Mouse (Mus musculus): Measurements from ENCODE around the gene Commd6.
A peak's percentile ranks its signal among the peaks of the same experiment; 100 is the strongest.
"Not testable (repeated sequence)": the region's sequence is repeated elsewhere in the genome, so short reads cannot be mapped to it uniquely, and the experiment has no call there.

Gene Commd6

GRCm38 (mm10) chr14:101608519-101609368 is 31.7 kb downstream of the Commd6 start, which contains the start of gene Tbc1d4:
Gene Tbc1d4, minus strand, starts transcription at chr14:101609191.
- DNase-seq = peak; percentile 83

- peak; percentile 40 for DNase-seq
Measured at GRCm38 (mm10) chr14:101607631-101608518, 32.6 kb downstream of the Commd6 start.

- no peak for DNase-seq
Measured at GRCm38 (mm10) chr14:101605843-101606242, 34.6 kb downstream of the Commd6 start.

GRCm38 (mm10) chr14:101602851-101603250 is 37.6 kb downstream of the Commd6 start:
- DNase-seq = no peak

- DNase-seq = no peak
Measured at GRCm38 (mm10) chr14:101597096-101597715, 43.3 kb downstream of the Commd6 start.

GRCm38 (mm10) chr14:101596691-101597090 is 43.8 kb downstream of the Commd6 start:
- DNase-seq = no peak

DNA sequence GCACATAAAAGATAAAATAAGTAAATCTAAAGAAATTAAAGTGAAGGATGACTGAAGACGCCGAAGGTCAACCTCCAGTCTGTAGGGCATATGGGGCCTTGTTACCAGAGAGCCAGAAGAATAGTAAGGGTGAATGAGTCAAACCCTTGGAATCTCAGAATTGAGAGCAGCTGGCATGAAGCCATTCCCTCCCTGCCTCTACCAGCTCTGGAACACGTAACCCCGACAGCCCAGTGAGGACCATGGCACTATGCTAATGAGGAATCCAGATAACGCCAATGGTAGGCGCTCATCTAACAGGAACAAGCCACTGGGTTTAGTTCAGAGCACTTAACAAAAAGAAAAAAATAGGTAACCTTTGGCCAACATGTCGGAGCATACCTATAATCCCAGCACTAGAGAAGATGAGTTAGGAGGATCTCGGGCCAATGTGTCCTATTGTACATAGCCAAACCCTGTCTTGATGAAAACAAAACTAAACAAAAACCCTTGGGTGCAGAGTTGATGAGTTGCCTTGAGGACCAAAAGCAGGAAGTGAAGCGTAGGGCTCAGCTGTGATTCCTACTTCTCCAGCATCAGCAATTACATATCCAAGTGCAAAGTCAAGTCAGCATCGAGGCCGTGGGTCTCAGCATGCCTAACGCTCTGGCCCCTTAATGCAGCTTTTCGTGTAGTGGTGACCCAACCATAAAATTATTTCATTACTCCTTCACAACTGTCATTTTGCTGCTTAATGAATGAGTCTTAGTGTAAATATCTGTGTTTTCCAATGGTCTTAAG is 45.0 kb downstream of the Commd6 start:
- no peak for DNase-seq

DNA sequence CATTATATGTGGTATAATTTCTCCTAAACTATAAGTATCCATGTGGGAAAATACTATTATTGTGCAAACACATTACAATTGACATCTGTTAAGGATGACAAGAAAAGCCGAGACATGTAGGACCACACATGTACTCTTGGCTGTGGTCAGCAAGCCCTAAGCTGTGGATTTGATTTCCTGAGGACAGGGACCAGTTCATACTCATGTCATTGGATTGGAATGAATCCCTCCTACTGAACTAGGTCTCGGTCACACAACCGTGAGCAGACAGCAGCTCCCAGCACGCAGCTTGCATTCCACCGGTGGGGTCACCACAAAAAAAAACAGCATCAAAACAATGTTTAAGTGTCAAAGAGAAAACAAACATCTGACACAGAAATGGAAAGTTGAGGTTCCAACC is 46.5 kb downstream of the Commd6 start:
- DNase-seq = no peak

GRCm38 (mm10) chr14:101593340-101593739 is 47.1 kb downstream of the Commd6 start:
- DNase-seq = no peak

GRCm38 (mm10) chr14:101591101-101591500 is 49.4 kb downstream of the Commd6 start:
- peak; percentile 25 for DNase-seq

- DNase-seq = not testable (repeated sequence)
Measured at GRCm38 (mm10) chr14:101588209-101588991, 52.1 kb downstream of the Commd6 start.

- DNase-seq = not testable (repeated sequence)
Measured at GRCm38 (mm10) chr14:101587366-101588040, 53.0 kb downstream of the Commd6 start.

DNA sequence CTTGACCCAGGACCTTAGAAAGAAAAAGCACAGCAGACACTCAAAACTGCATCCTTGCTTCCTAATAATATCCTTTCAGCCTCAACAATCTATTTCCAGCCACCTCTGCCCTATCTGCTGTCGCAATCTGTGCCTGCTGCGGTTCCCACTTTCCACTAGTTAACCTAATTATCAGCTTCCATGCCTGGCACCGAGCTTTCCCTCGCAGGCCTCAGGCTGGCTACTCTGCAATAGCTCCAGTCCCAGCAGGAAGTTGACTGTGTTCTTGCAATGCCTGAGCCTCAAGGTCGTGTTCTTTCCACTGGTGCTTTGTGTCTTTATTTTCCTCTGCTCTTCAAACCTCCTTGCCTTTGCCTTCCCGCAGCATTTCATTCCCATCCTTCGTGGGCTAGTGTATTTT is 54.4 kb downstream of the Commd6 start:
- DNase-seq = peak; percentile 18
